Mouse (Mus musculus) CH12.LX (cell line): Measurements from ENCODE around the gene Rnf144a. TPM values are rescaled to one million over a fixed set of nuclear protein-coding genes. Genes with fewer than 3 reads are reported as not detected.
A peak's percentile ranks its signal among the peaks of the same experiment; 100 is the strongest.

Source experiments
- DNase-seq: peaks from one replicate; pipeline ENCODE4 v3.0.0-alpha.2; 2013; ENCODE audit errors: extremely low read depth
- H3K27ac ChIP-seq: 2 replicates; pipeline ENCODE4 v1.5.1; 2012; ENCODE audit warnings: low read depth, mild to moderate bottlenecking, control low read depth, moderate library complexity; ENCODE audit not compliant: insufficient read depth
- H3K27me3 ChIP-seq: replicated peaks from 2 replicates; pipeline ENCODE3; 2012; ENCODE audit warnings: inconsistent platforms
- H3K36me3 ChIP-seq, 2 experiments: replicated peaks in 1 of 2; 2 replicates each; pipeline versions ENCODE3 to v1.6.1; 2012; ENCODE audit warnings: inconsistent platforms in 1 of 2, low read length in 1 of 2, mild to moderate bottlenecking in 1 of 2, mixed read lengths in 1 of 2, moderate library complexity in 1 of 2; ENCODE audit not compliant: control insufficient read depth in 1 of 2, insufficient read depth in 1 of 2
- H3K4me1 ChIP-seq, 2 experiments: 2 replicates each; pipeline ENCODE4 v1.6.1; 2012; ENCODE audit warnings: inconsistent platforms in 1 of 2, moderate library complexity in 1 of 2; ENCODE audit not compliant: insufficient read depth in 2 of 2, control insufficient read depth in 1 of 2
- H3K4me2 ChIP-seq: 2 replicates; pipeline ENCODE4 v1.6.1; 2012; ENCODE audit warnings: low read depth, mild to moderate bottlenecking, control low read depth; ENCODE audit not compliant: poor library complexity, insufficient read depth, severe bottlenecking
- H3K4me3 ChIP-seq, 3 experiments: fragments of 150-350 bp in 1 of 3; sonication (generic) in 1 of 3; replicated peaks in 1 of 3; 2 replicates each; pipeline versions ENCODE3 to v1.5.1; 2011 to 2012; ENCODE audit warnings: low read depth in 2 of 3, low read length in 2 of 3, mild to moderate bottlenecking in 2 of 3, moderate library complexity in 2 of 3, control low read depth in 1 of 3, improper control_type of control experiment in 1 of 3, inconsistent platforms in 1 of 3, mixed read lengths in 1 of 3; ENCODE audit not compliant: poor library complexity in 1 of 3
- H3K79me2 ChIP-seq: replicated peaks from 2 replicates; pipeline ENCODE4 v1.6.1; 2012; ENCODE audit warnings: mild to moderate bottlenecking, moderate library complexity; ENCODE audit not compliant: control insufficient read depth, poor library complexity, insufficient read depth, severe bottlenecking; ENCODE audit errors: extremely low read depth
- H3K9ac ChIP-seq: 2 replicates; pipeline ENCODE4 v1.6.1; 2012; ENCODE audit warnings: low read depth, mild to moderate bottlenecking, control low read depth, moderate library complexity; ENCODE audit not compliant: insufficient read depth
- H3K9me3 ChIP-seq: replicated peaks from 2 replicates; pipeline ENCODE3; 2012; ENCODE audit warnings: low read length, inconsistent platforms, mixed read lengths
- BHLHE40 ChIP-seq: IDR thresholded peaks from 2 replicates; pipeline ENCODE4 v1.6.1; 2011; ENCODE audit warnings: mild to moderate bottlenecking, low read depth, low read length, improper control_type of control experiment
- CHD1 ChIP-seq: IDR thresholded peaks from 2 replicates; pipeline ENCODE4 v1.6.1; 2012; ENCODE audit warnings: low read depth, low read length, improper control_type of control experiment, inconsistent platforms
- CTCF ChIP-seq, 2 experiments: IDR thresholded peaks in 1 of 2; conservative IDR thresholded peaks in 1 of 2; 2 replicates each; pipeline ENCODE4 v1.5.1; 2011 to 2012; ENCODE audit warnings: low read depth in 2 of 2, low read length in 2 of 2, improper control_type of control experiment in 1 of 2, inconsistent platforms in 1 of 2, mild to moderate bottlenecking in 1 of 2, moderate library complexity in 1 of 2
- ETS1 ChIP-seq: conservative IDR thresholded peaks from 2 replicates; pipeline ENCODE4 v1.6.1; 2012; ENCODE audit warnings: low read depth, mild to moderate bottlenecking, inconsistent platforms, low read length, improper control_type of control experiment, moderate library complexity
- GABPA ChIP-seq: IDR thresholded peaks from 2 replicates; pipeline ENCODE4 v1.6.1; 2012; ENCODE audit warnings: low read depth, low read length, improper control_type of control experiment, inconsistent platforms; ENCODE audit not compliant: insufficient replicate concordance
- HCFC1 ChIP-seq: IDR thresholded peaks from 2 replicates; pipeline ENCODE4 v1.6.1; 2012; ENCODE audit warnings: low read depth, mild to moderate bottlenecking, inconsistent platforms, low read length, improper control_type of control experiment
- JUN ChIP-seq: IDR thresholded peaks from 2 replicates; pipeline ENCODE4 v1.6.1; 2011; ENCODE audit warnings: low read depth, mild to moderate bottlenecking, low read length, improper control_type of control experiment, moderate library complexity; ENCODE audit not compliant: insufficient read depth
- JUND ChIP-seq: conservative IDR thresholded peaks from 2 replicates; pipeline ENCODE4 v1.6.1; 2011; ENCODE audit warnings: low read depth, low read length, improper control_type of control experiment
- MEF2A ChIP-seq: IDR thresholded peaks from 2 replicates; pipeline ENCODE4 v1.6.1; 2014; ENCODE audit warnings: low read depth, mild to moderate bottlenecking, inconsistent platforms, low read length, improper control_type of control experiment, borderline replicate concordance
- MXI1 ChIP-seq: IDR thresholded peaks from 2 replicates; pipeline ENCODE4 v1.6.1; 2011; ENCODE audit warnings: mild to moderate bottlenecking, low read depth, low read length, improper control_type of control experiment
- NELFE ChIP-seq: IDR thresholded peaks from 2 replicates; pipeline ENCODE4 v1.6.1; 2011; ENCODE audit warnings: low read depth, low read length, improper control_type of control experiment
- POLR2A ChIP-seq: IDR thresholded peaks from 2 replicates; pipeline ENCODE4 v1.6.1; 2011; ENCODE audit warnings: low read depth, mild to moderate bottlenecking, improper control_type of control experiment, low read length
- RCOR1 ChIP-seq: conservative IDR thresholded peaks from 2 replicates; pipeline ENCODE4 v1.6.1; 2012; ENCODE audit warnings: low read depth, mild to moderate bottlenecking, inconsistent platforms, low read length, improper control_type of control experiment
- SMC3 ChIP-seq: IDR thresholded peaks from 2 replicates; pipeline ENCODE4 v1.6.1; 2011; ENCODE audit warnings: low read depth, low read length, improper control_type of control experiment
- UBTF ChIP-seq: IDR thresholded peaks from 2 replicates; pipeline ENCODE4 v1.6.1; 2012; ENCODE audit warnings: low read depth, mild to moderate bottlenecking, inconsistent platforms, low read length, improper control_type of control experiment, moderate library complexity
- USF1 ChIP-seq: IDR thresholded peaks from 2 replicates; pipeline ENCODE4 v1.6.1; 2014; ENCODE audit warnings: low read depth, mild to moderate bottlenecking, inconsistent platforms, low read length, improper control_type of control experiment
- USF2 ChIP-seq: conservative IDR thresholded peaks from 2 replicates; pipeline ENCODE4 v1.6.1; 2011; ENCODE audit warnings: low read depth, low read length, improper control_type of control experiment
- ZKSCAN1 ChIP-seq: IDR thresholded peaks from 2 replicates; pipeline ENCODE4 v1.6.1; 2012; ENCODE audit warnings: low read depth, inconsistent platforms, low read length, improper control_type of control experiment, borderline replicate concordance
- dilution Hi-C: fragments of 300-500 bp; cut with MboI; formaldehyde crosslinking; loops from 2 replicates; pipeline ENCODE4 v1.14.3; 2020; ENCODE audit warnings: low sequenced_read_pairs; ENCODE audit not compliant: extremely low pct_unique_long_range_greater_than_20kb, extremely low pct_ligation_motif_present
- in situ Hi-C: fragments of 300-500 bp; cut with MboI; formaldehyde crosslinking; loops from 3 replicates; pipeline ENCODE4 v1.14.3; 2019; ENCODE audit warnings: low sequenced_read_pairs, low pct_ligation_motif_present, low pct_unique_long_range_greater_than_20kb, mixed read lengths
- polyA plus RNA-seq: library from polyadenylated mRNA; unstranded; fragments of >175 nt; gene quantifications from 2 replicates; pipeline ENCODE4 v1.2.1, GENCODE M21; 2012; ENCODE audit warnings: low read depth; ENCODE audit not compliant: insufficient read length
- total RNA-seq, 2 experiments: library from RNA; depleted of rRNA; stranded (reverse); fragments of 300-350 nt in 1 of 2; fragments of >200 nt in 1 of 2; gene quantifications; 2 replicates each; pipeline ENCODE4 v1.2.3; 2012 to 2014

Gene Rnf144a
- total and polyA plus RNA-seq, 3 experiments, result 0.04 to 0.57 (median 0.52) TPM

- H3K9ac ChIP-seq, result no peak overlapping the region
- H3K4me1 ChIP-seq, result peaks cover 0 to 15% of the 10 kb centered on the region in 2 experiments; a peak in 2 of 4 replicates
- dilution Hi-C loops (no loop called here), in situ Hi-C loops (no loop called here)
- peak; percentile 61 for DNase-seq
- no peak overlapping the region for H3K4me2 ChIP-seq
- H3K27me3 ChIP-seq, result no peaks in the 10 kb centered on the region
- no peak overlapping the region for H3K27ac ChIP-seq
- H3K79me2 ChIP-seq, result no peaks in the 10 kb centered on the region
- H3K4me3 ChIP-seq, result no peak overlapping the region
- no peaks in the 10 kb centered on the region for H3K36me3 ChIP-seq
- no peaks in the 10 kb centered on the region for H3K9me3 ChIP-seq
- TF ChIP-seq POLR2A, result no peak
- no peak for TF ChIP-seq RCOR1
- peak; percentile 18; the same call in 1 of the 2 replicates for TF ChIP-seq SMC3
- TF ChIP-seq CTCF (conservative IDR thresholded peaks at IDR 0.05 in 1 of 2, IDR thresholded peaks at IDR 0.05 in 1 of 2; ENCODE audit: low read depth in 2 of 2, low read length in 2 of 2), result peak; percentile 51 to 62; a peak in 3 of 4 replicates
- TF ChIP-seq JUND, result no peak
- TF ChIP-seq USF1, result no peak
- no peak for TF ChIP-seq MXI1
- no peak for TF ChIP-seq UBTF
- TF ChIP-seq ZKSCAN1, result no peak
- TF ChIP-seq HCFC1, result no peak
- TF ChIP-seq CHD1, result no peak
Measured at GRCm38 (mm10) chr12:26444054-26444453, 29.0 kb upstream of the Rnf144a start.

- dilution Hi-C loops (no loop called here), in situ Hi-C loops (no loop called here)
- Histone ChIP-seq H3K27me3 (no peaks in the 10 kb centered on the region), H3K4me2 (no peak overlapping the region), H3K9ac (no peak overlapping the region), H3K36me3 (no peaks in the 10 kb centered on the region), H3K27ac (no peak overlapping the region), H3K9me3 (no peaks in the 10 kb centered on the region), H3K4me3 (no peak overlapping the region), H3K79me2 (no peaks in the 10 kb centered on the region), H3K4me1 (peaks cover 0 to 16% of the 10 kb centered on the region in 2 experiments; a peak in 2 of 4 replicates)
- no peak for TF ChIP-seq BHLHE40
- TF ChIP-seq, all 38 proteins: peak for 0
- DNase-seq, result peak; percentile 27
Measured at GRCm38 (mm10) chr12:26439366-26439765, 24.3 kb upstream of the Rnf144a start.

- in situ Hi-C loops, result no loop called here
- Histone ChIP-seq H3K27ac (no peak overlapping the region), H3K4me1 (peaks cover 0 to 10% of the 10 kb centered on the region in 2 experiments; a peak in 2 of 4 replicates), H3K9me3 (no peaks in the 10 kb centered on the region), H3K27me3 (no peaks in the 10 kb centered on the region), H3K4me2 (no peak overlapping the region), H3K79me2 (no peaks in the 10 kb centered on the region), H3K4me3 (no peak overlapping the region), H3K9ac (no peak overlapping the region), H3K36me3 (no peaks in the 10 kb centered on the region)
- no peak for TF ChIP-seq USF2
- no peak for TF ChIP-seq MEF2A
- TF ChIP-seq JUN, result no peak
- no peak for TF ChIP-seq ETS1
- no peak for TF ChIP-seq SMC3
- TF ChIP-seq ZKSCAN1, result no peak
- no peak for TF ChIP-seq NELFE
- TF ChIP-seq UBTF, result no peak
- TF ChIP-seq GABPA, result no peak
- DNase-seq, result no peak
- dilution Hi-C loops, result no loop called here
Measured at GRCm38 (mm10) chr12:26437950-26438349, 22.9 kb upstream of the Rnf144a start.
